Mouse (Mus musculus) myocyte (in vitro differentiated cells): ENCODE results near the gene Ovgp1.

Experiments
- E2F4 ChIP-seq: IDR thresholded peaks from one replicate; pipeline ENCODE4 v1.6.1; 2011; ENCODE audit warnings: mild to moderate bottlenecking, control low read depth, moderate library complexity; ENCODE audit not compliant: insufficient read depth
- POLR2A ChIP-seq: IDR thresholded peaks from one replicate; pipeline ENCODE4 v1.6.1; 2011; ENCODE audit warnings: low read depth, mild to moderate bottlenecking, control low read depth, moderate library complexity; ENCODE audit not compliant: insufficient read length

GRCm38 (mm10) chr3:105957235-105957634 lies 16.3 kb upstream of the Ovgp1 start:
- TF ChIP-seq E2F4 (no peak), POLR2A (no peak)
